Mouse (Mus musculus): ENCODE data around the gene Col5a3. TPM values are rescaled to one million over a fixed set of nuclear protein-coding genes. Genes with fewer than 3 reads are reported as not detected.

Col5a3 gene
- polyA plus RNA-seq, 1 experiment from 2014 or later = 0.22 TPM

- no peaks in the 10 kb centered on the region for H3K36me3 ChIP-seq (ENCODE audit: insufficient read depth)
- WGBS = 43% methylated on average over 6 of the region's 6 CpGs
- ATAC-seq (ENCODE audit: insufficient read depth) = no peak
- no peaks in the 10 kb centered on the region for H3K4me1 ChIP-seq (ENCODE audit: insufficient read depth)
- no peak overlapping the region for H3K4me3 ChIP-seq (ENCODE audit: low read depth, low read length)
- no peaks in the 10 kb centered on the region for H3K27me3 ChIP-seq (ENCODE audit: insufficient read depth, low read length)
- no peak overlapping the region for H3K27ac ChIP-seq (ENCODE audit: low read depth)
- no peaks in the 10 kb centered on the region for H3K9me3 ChIP-seq (ENCODE audit: low read depth, low read length)
- TF ChIP-seq CTCF (IDR thresholded peaks at IDR 0.05; ENCODE audit: low read depth) = no peak
- no peak overlapping the region for H3K4me2 ChIP-seq
- DNase-seq = no peak
- no peak overlapping the region for H3K9ac ChIP-seq
Observed at GRCm38 (mm10) chr9:20785055-20785454, 29.8 kb downstream of the Col5a3 start.

GRCm38 (mm10) chr9:20781286-20781685 is 33.6 kb downstream of the Col5a3 start:
- Histone ChIP-seq H3K4me3 (ENCODE audit: low read depth, low read length) (no peak overlapping the region), H3K4me1 (ENCODE audit: insufficient read depth) (no peaks in the 10 kb centered on the region), H3K9ac (no peak overlapping the region), H3K27me3 (ENCODE audit: insufficient read depth, low read length) (no peaks in the 10 kb centered on the region), H3K4me2 (no peak overlapping the region), H3K27ac (ENCODE audit: low read depth) (no peak overlapping the region), H3K9me3 (ENCODE audit: low read depth, low read length) (no peaks in the 10 kb centered on the region), H3K36me3 (ENCODE audit: insufficient read depth) (no peaks in the 10 kb centered on the region)
- 75% methylated on average over 3 of the region's 3 CpGs for WGBS
- no peak for TF ChIP-seq CTCF (IDR thresholded peaks at IDR 0.05; ENCODE audit: low read depth)
- ATAC-seq (ENCODE audit: insufficient read depth) (no peak), DNase-seq (no peak)

- WGBS = 75% methylated on average over 2 of the region's 2 CpGs
- no peaks in the 10 kb centered on the region for H3K4me1 ChIP-seq (ENCODE audit: insufficient read depth)
- no peak for TF ChIP-seq CTCF (IDR thresholded peaks at IDR 0.05; ENCODE audit: low read depth)
- ATAC-seq (ENCODE audit: insufficient read depth) (no peak), DNase-seq (no peak)
- H3K27ac ChIP-seq (ENCODE audit: low read depth) = no peak overlapping the region
- H3K9me3 ChIP-seq (ENCODE audit: low read depth, low read length) = no peaks in the 10 kb centered on the region
- H3K27me3 ChIP-seq (ENCODE audit: insufficient read depth, low read length) = no peaks in the 10 kb centered on the region
- H3K4me2 ChIP-seq = no peak overlapping the region
- H3K9ac ChIP-seq = no peak overlapping the region
- H3K4me3 ChIP-seq (ENCODE audit: low read depth, low read length) = no peak overlapping the region
- no peaks in the 10 kb centered on the region for H3K36me3 ChIP-seq (ENCODE audit: insufficient read depth)
Observed at GRCm38 (mm10) chr9:20765274-20765673, 49.6 kb downstream of the Col5a3 start.

GRCm38 (mm10) chr9:20763099-20763498 is 51.8 kb downstream of the Col5a3 start:
- TF ChIP-seq CTCF (IDR thresholded peaks at IDR 0.05; ENCODE audit: low read depth) = no peak
- no peak for ATAC-seq (ENCODE audit: insufficient read depth)
- H3K4me3 ChIP-seq (ENCODE audit: low read depth, low read length) = no peak overlapping the region
- no peak overlapping the region for H3K9ac ChIP-seq
- H3K27ac ChIP-seq (ENCODE audit: low read depth) = no peak overlapping the region
- H3K4me2 ChIP-seq = no peak overlapping the region
- DNase-seq = no peak
- no peaks in the 10 kb centered on the region for H3K27me3 ChIP-seq (ENCODE audit: insufficient read depth, low read length)
- no peaks in the 10 kb centered on the region for H3K9me3 ChIP-seq (ENCODE audit: low read depth, low read length)
- H3K36me3 ChIP-seq (ENCODE audit: insufficient read depth) = no peaks in the 10 kb centered on the region
- no peaks in the 10 kb centered on the region for H3K4me1 ChIP-seq (ENCODE audit: insufficient read depth)
- WGBS = 50% methylated on average over 1 of the region's 1 CpGs

- no peak for DNase-seq
- 48% methylated on average over 7 of the region's 7 CpGs for WGBS
- Histone ChIP-seq H3K9ac (no peak overlapping the region), H3K4me3 (ENCODE audit: low read depth, low read length) (no peak overlapping the region), H3K27ac (ENCODE audit: low read depth) (no peak overlapping the region), H3K4me1 (ENCODE audit: insufficient read depth) (no peaks in the 10 kb centered on the region), H3K4me2 (no peak overlapping the region), H3K36me3 (ENCODE audit: insufficient read depth) (no peaks in the 10 kb centered on the region), H3K27me3 (ENCODE audit: insufficient read depth, low read length) (no peaks in the 10 kb centered on the region), H3K9me3 (ENCODE audit: low read depth, low read length) (no peaks in the 10 kb centered on the region)
- no peak for TF ChIP-seq CTCF (IDR thresholded peaks at IDR 0.05; ENCODE audit: low read depth)
- no peak for ATAC-seq (ENCODE audit: insufficient read depth)
Observed at GRCm38 (mm10) chr9:20762197-20762961, 52.5 kb downstream of the Col5a3 start.

- DNase-seq (no peak), ATAC-seq (ENCODE audit: insufficient read depth) (no peak)
- Histone ChIP-seq H3K9me3 (ENCODE audit: low read depth, low read length) (no peaks in the 10 kb centered on the region), H3K36me3 (ENCODE audit: insufficient read depth) (no peaks in the 10 kb centered on the region), H3K9ac (no peak overlapping the region), H3K27ac (ENCODE audit: low read depth) (no peak overlapping the region), H3K4me1 (ENCODE audit: insufficient read depth) (no peaks in the 10 kb centered on the region), H3K4me2 (no peak overlapping the region), H3K4me3 (ENCODE audit: low read depth, low read length) (no peak overlapping the region), H3K27me3 (ENCODE audit: insufficient read depth, low read length) (no peaks in the 10 kb centered on the region)
- 69% methylated on average over 3 of the region's 3 CpGs for WGBS
- TF ChIP-seq CTCF (IDR thresholded peaks at IDR 0.05; ENCODE audit: low read depth) = no peak
Observed at GRCm38 (mm10) chr9:20761388-20761787, 53.5 kb downstream of the Col5a3 start.

GRCm38 (mm10) chr9:20760813-20761212 is 54.1 kb downstream of the Col5a3 start:
- 52% methylated on average over 12 of the region's 12 CpGs for WGBS
- DNase-seq (peak; percentile 27), ATAC-seq (ENCODE audit: insufficient read depth) (no peak)
- H3K4me2 ChIP-seq = no peak overlapping the region
- no peaks in the 10 kb centered on the region for H3K4me1 ChIP-seq (ENCODE audit: insufficient read depth)
- H3K27ac ChIP-seq (ENCODE audit: low read depth) = no peak overlapping the region
- no peak overlapping the region for H3K4me3 ChIP-seq (ENCODE audit: low read depth, low read length)
- H3K36me3 ChIP-seq (ENCODE audit: insufficient read depth) = no peaks in the 10 kb centered on the region
- no peaks in the 10 kb centered on the region for H3K27me3 ChIP-seq (ENCODE audit: insufficient read depth, low read length)
- H3K9ac ChIP-seq = no peak overlapping the region
- TF ChIP-seq CTCF (IDR thresholded peaks at IDR 0.05; ENCODE audit: low read depth) = no peak
- H3K9me3 ChIP-seq (ENCODE audit: low read depth, low read length) = no peaks in the 10 kb centered on the region

Data from lung, embryonic 14.5 days (tissue).